Mouse (Mus musculus) MEL (cell line): ENCODE measurements around the gene Fgfr2. TPM values are rescaled to one million over a fixed set of nuclear protein-coding genes. Genes with fewer than 3 reads are reported as not detected.

ENCODE experiments used
- DNase-seq: peaks from one replicate; pipeline ENCODE4 v3.0.0; 2011; ENCODE audit warnings: low read depth, low spot score
- H3K27ac ChIP-seq: 2 replicates; pipeline ENCODE4 v1.5.1; 2012; ENCODE audit warnings: low read depth, mild to moderate bottlenecking, control low read depth, low read length, moderate library complexity; ENCODE audit not compliant: control insufficient read depth
- H3K27me3 ChIP-seq, 2 experiments: fragments of 150-350 bp in 1 of 2; sonication (generic) in 1 of 2; 2 replicates each; pipeline ENCODE4 v1.6.1; 2012; ENCODE audit warnings: low read length in 2 of 2, mild to moderate bottlenecking in 2 of 2, improper control_type of control experiment in 1 of 2, moderate library complexity in 1 of 2; ENCODE audit not compliant: insufficient read depth in 2 of 2, control insufficient read depth in 1 of 2
- H3K36me3 ChIP-seq, 2 experiments: 2 replicates each; pipeline ENCODE4 v1.6.1; 2012 to 2014; ENCODE audit warnings: low read length in 2 of 2, improper control_type of control experiment in 1 of 2, inconsistent platforms in 1 of 2, mild to moderate bottlenecking in 1 of 2; ENCODE audit not compliant: insufficient read depth in 2 of 2, control insufficient read depth in 1 of 2
- H3K4me1 ChIP-seq, 2 experiments: fragments of 150-350 bp in 1 of 2; sonication (generic) in 1 of 2; 2 replicates each; pipeline ENCODE4 v1.6.1; 2012; ENCODE audit warnings: low read length in 2 of 2, improper control_type of control experiment in 1 of 2, mild to moderate bottlenecking in 1 of 2; ENCODE audit not compliant: insufficient read depth in 2 of 2, control insufficient read depth in 1 of 2
- H3K4me3 ChIP-seq, 2 experiments: fragments of 150-350 bp in 1 of 2; sonication (generic) in 1 of 2; 2 replicates each; pipeline ENCODE4 v1.5.1; 2012; ENCODE audit warnings: low read depth in 2 of 2, low read length in 2 of 2, mild to moderate bottlenecking in 2 of 2, moderate library complexity in 2 of 2, control low read depth in 1 of 2, improper control_type of control experiment in 1 of 2; ENCODE audit not compliant: control insufficient read depth in 1 of 2, insufficient read depth in 1 of 2
- H3K79me2 ChIP-seq: 2 replicates; pipeline ENCODE4 v1.6.1; 2012; ENCODE audit warnings: mild to moderate bottlenecking, low read length, moderate library complexity; ENCODE audit not compliant: control insufficient read depth, poor library complexity, insufficient read depth
- H3K9ac ChIP-seq: 2 replicates; pipeline ENCODE4 v1.6.1; 2012; ENCODE audit warnings: low read depth, mild to moderate bottlenecking, control low read depth, low read length, moderate library complexity; ENCODE audit not compliant: control insufficient read depth, poor library complexity, severe bottlenecking
- H3K9me3 ChIP-seq: fragments of 150-350 bp; sonication (generic); replicated peaks from 2 replicates; pipeline ENCODE4 v1.6.1; 2012; ENCODE audit warnings: mild to moderate bottlenecking, low read length, improper control_type of control experiment, moderate library complexity; ENCODE audit not compliant: insufficient read depth
- BHLHE40 ChIP-seq: IDR thresholded peaks from 2 replicates; pipeline ENCODE4 v1.6.1; 2012; ENCODE audit warnings: low read depth, mild to moderate bottlenecking, inconsistent platforms, low read length, improper control_type of control experiment, borderline replicate concordance
- CHD2 ChIP-seq: IDR thresholded peaks from 2 replicates; pipeline ENCODE4 v1.6.1; 2011; ENCODE audit warnings: low read length, improper control_type of control experiment
- E2F4 ChIP-seq: IDR thresholded peaks from 2 replicates; pipeline ENCODE4 v1.6.1; 2011; ENCODE audit warnings: low read depth, low read length, improper control_type of control experiment, borderline replicate concordance
- ETS1 ChIP-seq: IDR thresholded peaks from 2 replicates; pipeline ENCODE4 v1.6.1; 2012; ENCODE audit warnings: low read depth, mild to moderate bottlenecking, inconsistent platforms, low read length, improper control_type of control experiment, moderate library complexity
- GABPA ChIP-seq: IDR thresholded peaks from 2 replicates; pipeline ENCODE4 v1.6.1; 2012; ENCODE audit warnings: low read depth, mild to moderate bottlenecking, inconsistent platforms, low read length, improper control_type of control experiment, moderate library complexity
- GATA1 ChIP-seq: IDR thresholded peaks from 2 replicates; pipeline ENCODE4 v1.6.1; 2011; ENCODE audit warnings: low read depth, low read length, improper control_type of control experiment
- JUND ChIP-seq: IDR thresholded peaks from 2 replicates; pipeline ENCODE4 v1.6.1; 2011; ENCODE audit warnings: low read depth, mild to moderate bottlenecking, improper control_type of control experiment, low read length
- MAX ChIP-seq: IDR thresholded peaks from 2 replicates; pipeline ENCODE4 v1.6.1; 2011; ENCODE audit warnings: low read length, improper control_type of control experiment
- MAZ ChIP-seq: IDR thresholded peaks from 2 replicates; pipeline ENCODE4 v1.6.1; 2012; ENCODE audit warnings: low read depth, mild to moderate bottlenecking, inconsistent platforms, low read length, improper control_type of control experiment
- MXI1 ChIP-seq: IDR thresholded peaks from 2 replicates; pipeline ENCODE4 v1.6.1; 2011; ENCODE audit warnings: mild to moderate bottlenecking, low read depth, low read length, improper control_type of control experiment
- MYB ChIP-seq: IDR thresholded peaks from 2 replicates; pipeline ENCODE4 v1.6.1; 2011; ENCODE audit warnings: mild to moderate bottlenecking, low read depth, low read length, improper control_type of control experiment
- POLR2A ChIP-seq, 2 experiments: IDR thresholded peaks; 2 replicates each; pipeline ENCODE4 v1.6.1; 2011 to 2012; ENCODE audit warnings: low read length in 2 of 2, mild to moderate bottlenecking in 2 of 2, control low read depth in 1 of 2, improper control_type of control experiment in 1 of 2, low read depth in 1 of 2, moderate library complexity in 1 of 2; ENCODE audit not compliant: control insufficient read depth in 1 of 2, insufficient read depth in 1 of 2, poor library complexity in 1 of 2
- POLR2AphosphoS2 ChIP-seq: IDR thresholded peaks from 2 replicates; pipeline ENCODE4 v1.6.1; 2011; ENCODE audit warnings: low read length, improper control_type of control experiment
- RCOR1 ChIP-seq: IDR thresholded peaks from 2 replicates; pipeline ENCODE4 v1.6.1; 2012; ENCODE audit warnings: low read depth, mild to moderate bottlenecking, inconsistent platforms, low read length, improper control_type of control experiment
- SMC3 ChIP-seq: IDR thresholded peaks from 2 replicates; pipeline ENCODE4 v1.6.1; 2011; ENCODE audit warnings: low read depth, low read length, improper control_type of control experiment
- TAL1 ChIP-seq: IDR thresholded peaks from 2 replicates; pipeline ENCODE4 v1.6.1; 2012; ENCODE audit warnings: mild to moderate bottlenecking, inconsistent platforms, low read length, moderate library complexity, mixed read lengths
- TCF12 ChIP-seq: IDR thresholded peaks from 2 replicates; pipeline ENCODE4 v1.6.1; 2014; ENCODE audit warnings: low read depth, mild to moderate bottlenecking, inconsistent platforms, low read length, improper control_type of control experiment, moderate library complexity
- USF1 ChIP-seq: IDR thresholded peaks from 2 replicates; pipeline ENCODE4 v1.6.1; 2014; ENCODE audit warnings: low read depth, mild to moderate bottlenecking, inconsistent platforms, low read length, improper control_type of control experiment, moderate library complexity
- USF2 ChIP-seq, 2 experiments: IDR thresholded peaks; 2 replicates each; pipeline ENCODE4 v1.6.1; 2011 to 2012; ENCODE audit warnings: improper control_type of control experiment in 2 of 2, low read length in 2 of 2, borderline replicate concordance in 1 of 2, inconsistent platforms in 1 of 2, low read depth in 1 of 2, mild to moderate bottlenecking in 1 of 2; ENCODE audit not compliant: insufficient read depth in 1 of 2
- ZC3H11A ChIP-seq: IDR thresholded peaks from 2 replicates; pipeline ENCODE4 v1.6.1; 2012; ENCODE audit warnings: low read depth, mild to moderate bottlenecking, inconsistent platforms, low read length, improper control_type of control experiment
- polyA plus RNA-seq, 2 experiments: library from polyadenylated mRNA; stranded (reverse) in 1 of 2; unstranded in 1 of 2; fragments of >175 nt in 1 of 2; fragments of >200 nt in 1 of 2; gene quantifications; 2 replicates each; pipeline versions ENCODE4 v1.2.1 to v1.2.4; 2012; ENCODE audit warnings: low replicate concordance in 2 of 2, low read depth in 1 of 2; ENCODE audit not compliant: insufficient read length in 2 of 2, insufficient read depth in 1 of 2, missing spikeins in 1 of 2
- total RNA-seq: library from RNA; depleted of rRNA; stranded (reverse); fragments of 300-350 nt; gene quantifications from 2 replicates; pipeline ENCODE4 v1.2.3, GENCODE M21; 2012

Fgfr2 gene
- total and polyA plus RNA-seq, 3 experiments, result not detected

DNA sequence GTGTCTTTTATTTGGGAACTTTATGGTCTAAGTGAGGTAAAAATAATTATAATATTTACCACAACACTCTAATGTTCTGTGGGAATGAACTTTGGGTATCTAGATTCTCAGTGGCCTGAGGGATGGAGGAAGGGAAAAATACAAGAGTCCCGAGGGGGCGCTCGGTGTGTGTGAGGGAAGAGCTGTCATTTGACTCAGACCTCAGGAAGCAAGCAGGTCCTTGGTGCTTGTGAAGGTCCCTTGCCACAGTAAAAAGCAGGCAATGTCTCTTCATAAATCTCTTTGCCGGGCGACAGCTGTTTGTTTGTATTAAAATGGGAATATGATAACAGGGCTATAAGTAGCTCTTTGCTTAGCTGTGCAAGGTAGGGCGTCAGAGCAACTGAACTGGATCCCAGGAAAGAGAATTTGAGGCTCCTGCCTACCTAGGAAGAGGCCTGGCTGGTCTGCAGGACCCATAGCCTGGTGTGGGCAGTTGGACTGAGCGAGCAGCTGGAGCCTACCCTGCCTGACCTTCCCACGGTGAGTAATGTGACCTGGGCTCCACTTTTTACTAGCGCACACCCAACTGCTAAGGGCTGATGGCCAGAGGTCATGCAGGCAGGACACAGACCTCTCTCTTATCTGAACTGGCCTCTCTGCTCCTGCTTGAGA lies 2554.2 kb downstream of the Fgfr2 start:
- no peaks in the 10 kb centered on the region for H3K9me3 ChIP-seq
- DNase-seq, result no peak
- TF ChIP-seq TCF12 (no peak), E2F4 (no peak), GABPA (no peak), POLR2AphosphoS2 (no peak), CHD2 (no peak), ZC3H11A (no peak), SMC3 (no peak), GATA1 (no peak), MAZ (no peak), MYB (no peak), JUND (no peak), BHLHE40 (no peak), USF2 (IDR thresholded peaks at IDR 0.05; ENCODE audit: borderline replicate concordance in 1 of 2, insufficient read depth in 1 of 2, low read depth in 1 of 2, low read length in 2 of 2) (no peak), POLR2A (IDR thresholded peaks at IDR 0.05; ENCODE audit: control insufficient read depth in 1 of 2, insufficient read depth in 1 of 2, low read depth in 1 of 2, low read length in 2 of 2, poor library complexity in 1 of 2) (no peak), USF1 (no peak), MXI1 (no peak), RCOR1 (no peak), ETS1 (no peak)
- H3K27ac ChIP-seq, result no peak overlapping the region
- H3K4me3 ChIP-seq, result no peak overlapping the region
- no peaks in the 10 kb centered on the region for H3K79me2 ChIP-seq
- peaks cover 9 to 16% of the 10 kb centered on the region in 2 experiments for H3K4me1 ChIP-seq
- H3K36me3 ChIP-seq, result peaks cover 0 to 12% of the 10 kb centered on the region in 2 experiments; a peak in 2 of 4 replicates
- no peaks in the 10 kb centered on the region for H3K27me3 ChIP-seq
- no peak overlapping the region for H3K9ac ChIP-seq

DNA sequence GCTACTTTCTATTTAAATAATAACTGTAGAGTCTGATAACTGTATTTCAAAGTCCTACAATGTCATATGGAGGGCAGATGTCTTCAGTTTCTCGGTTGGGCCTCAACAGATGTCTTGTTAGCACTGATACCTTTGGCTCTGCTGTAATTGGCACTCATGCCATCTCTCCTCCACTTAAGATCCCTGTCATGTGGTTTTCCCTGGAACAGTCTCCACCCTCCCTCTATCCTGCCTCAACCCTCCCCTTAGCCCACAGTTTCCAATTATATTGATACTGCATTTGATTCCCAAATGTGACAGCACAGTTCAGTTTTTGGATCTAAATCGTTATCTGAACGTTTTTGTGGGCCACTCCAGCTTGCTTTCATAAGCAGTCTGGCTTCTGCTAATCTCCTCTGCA lies 2558.6 kb downstream of the Fgfr2 start:
- H3K9me3 ChIP-seq, result no peaks in the 10 kb centered on the region
- H3K4me3 ChIP-seq, result no peak overlapping the region; a peak in 1 of 4 replicates
- no peaks in the 10 kb centered on the region for H3K79me2 ChIP-seq
- H3K27ac ChIP-seq, result peak overlapping the region; percentile 4
- no peaks in the 10 kb centered on the region for H3K27me3 ChIP-seq
- TF ChIP-seq TAL1 (0 out of 2 replicates have a peak, but pooled peaks have one; percentile 5), MAX (no peak)
- DNase-seq, result peak; percentile 33
- peaks cover 0 to 36% of the 10 kb centered on the region in 2 experiments; a peak in 2 of 4 replicates for H3K36me3 ChIP-seq
- no peak overlapping the region for H3K9ac ChIP-seq
- peaks cover 19 to 46% of the 10 kb centered on the region in 2 experiments for H3K4me1 ChIP-seq
